Mouse (Mus musculus) forebrain, postnatal 0 days (tissue): ENCODE data around the gene Phxr2. TPM values are rescaled to one million over a fixed set of nuclear protein-coding genes. Genes with fewer than 3 reads are reported as not detected.

Experiments used
- ATAC-seq: fragments of 200-750 bp; cut with Nextera tagmentation; 2 replicates; pipeline ENCODE4 v1.8.0; 2017; ENCODE audit warnings: mild to moderate bottlenecking, moderate library complexity
- DNase-seq: peaks from one replicate; pipeline ENCODE4 v3.0.0-alpha.2; 2015
- H3K27ac ChIP-seq: fragments of 300-500 bp; sonication (generic); 2 replicates; pipeline ENCODE4 v1.5.1; 2014; ENCODE audit warnings: low read depth, mild to moderate bottlenecking, antibody characterized with exemption, low read length, moderate library complexity, mixed read lengths
- H3K27me3 ChIP-seq: fragments of 300-500 bp; sonication (generic); 2 replicates; pipeline ENCODE4 v1.6.1; 2014; ENCODE audit warnings: mild to moderate bottlenecking, low read length, mixed read lengths; ENCODE audit not compliant: insufficient read depth
- H3K36me3 ChIP-seq: fragments of 300-500 bp; sonication (generic); 2 replicates; pipeline ENCODE4 v1.6.1; 2014; ENCODE audit warnings: mild to moderate bottlenecking, moderate library complexity; ENCODE audit not compliant: insufficient read depth
- H3K4me1 ChIP-seq: fragments of 300-500 bp; sonication (generic); 2 replicates; pipeline ENCODE4 v1.6.1; 2014; ENCODE audit warnings: antibody characterized with exemption; ENCODE audit not compliant: insufficient read depth
- H3K4me2 ChIP-seq: fragments of 300-500 bp; sonication (generic); 2 replicates; pipeline ENCODE4 v1.6.1; 2014; ENCODE audit warnings: low read depth, mild to moderate bottlenecking, moderate library complexity
- H3K4me3 ChIP-seq: fragments of 300-500 bp; sonication (generic); 2 replicates; pipeline ENCODE4 v1.5.1; 2014; ENCODE audit warnings: low read depth, low read length, mixed read lengths
- H3K9ac ChIP-seq: fragments of 300-500 bp; sonication (generic); 2 replicates; pipeline ENCODE4 v1.6.1; 2014; ENCODE audit warnings: mild to moderate bottlenecking
- H3K9me3 ChIP-seq: fragments of 300-500 bp; sonication (generic); 2 replicates; pipeline ENCODE4 v1.6.1; 2016; ENCODE audit warnings: low read length
- CTCF ChIP-seq: sonication (generic); IDR thresholded peaks from 2 replicates; pipeline ENCODE4 v1.5.1; 2016; ENCODE audit warnings: antibody characterized with exemption, control low read depth, low read depth
- WGBS: fragments of 180-500 bp; shearing (Covaris S2); extraction: QIAGEN DNeasy Blood & Tissue Kit; methylation state at CpG from one replicate; pipeline ENCODE4 v1.1.7; 2014; 5-methylcytosine and 5-hydroxymethylcytosine counted together
- polyA plus RNA-seq: library from polyadenylated mRNA; unstranded; fragments of >200 nt; fragmentation: Nextera tagmentation; extraction: Ambion mirVana; gene quantifications from 2 replicates; pipeline ENCODE4 v1.2.1, GENCODE M21; 2015
- total RNA-seq: library from RNA; depleted of rRNA; stranded (reverse); fragments of >200 nt; gene quantifications from 2 replicates; pipeline ENCODE4 v1.2.3, GENCODE M21; 2014; rRNA removed

Gene Phxr2
- total RNA-seq (not detected in 2 replicates), polyA plus RNA-seq (not detected in 2 replicates)

GRCm38 (mm10) chr10:99126225-99126624 lies at the start of gene Phxr2:
Phxr2 (minus strand) TSS chr10:99126325.
- no peaks in the 10 kb centered on the region for H3K4me1 ChIP-seq
- peak; percentile 18; the same call in 1 of the 2 replicates for ATAC-seq
- H3K9me3 ChIP-seq: no peaks in the 10 kb centered on the region
- no peak within 1 kb of the TSS for H3K9ac ChIP-seq
- no peak within 1 kb of the TSS for H3K27ac ChIP-seq
- DNase-seq: peak; percentile 20
- WGBS: 75% methylated on average over 4 of the region's 4 CpGs
- peaks cover 17% of the 10 kb centered on the region for H3K36me3 ChIP-seq
- no peak within 1 kb of the TSS for H3K4me2 ChIP-seq
- TF ChIP-seq CTCF: no peak
- H3K4me3 ChIP-seq: no peak within 1 kb of the TSS
- no peaks in the 10 kb centered on the region for H3K27me3 ChIP-seq

- ATAC-seq: no peak
- Histone ChIP-seq H3K27ac (no peak overlapping the region), H3K27me3 (no peaks in the 10 kb centered on the region), H3K36me3 (no peaks in the 10 kb centered on the region), H3K4me1 (no peaks in the 10 kb centered on the region), H3K4me3 (no peak overlapping the region), H3K4me2 (no peak overlapping the region), H3K9ac (no peak overlapping the region), H3K9me3 (no peaks in the 10 kb centered on the region)
- DNase-seq: no peak
- TF ChIP-seq CTCF: no peak
- 47% methylated on average over 7 of the region's 7 CpGs for WGBS
Observed at GRCm38 (mm10) chr10:99172906-99173507, 46.9 kb upstream of the Phxr2 start.

- H3K4me1 ChIP-seq: no peaks in the 10 kb centered on the region
- WGBS: 47% methylated on average over 12 of the region's 12 CpGs
- H3K4me2 ChIP-seq: no peak overlapping the region
- H3K9me3 ChIP-seq: no peaks in the 10 kb centered on the region
- no peak for TF ChIP-seq CTCF
- H3K36me3 ChIP-seq: no peaks in the 10 kb centered on the region
- ATAC-seq (peak; percentile 40; the same call in 1 of the 2 replicates), DNase-seq (no peak)
- no peak overlapping the region for H3K4me3 ChIP-seq
- H3K9ac ChIP-seq: no peak overlapping the region
- H3K27ac ChIP-seq: no peak overlapping the region
- H3K27me3 ChIP-seq: no peaks in the 10 kb centered on the region
Observed at GRCm38 (mm10) chr10:99171961-99172497, 45.9 kb upstream of the Phxr2 start.

- Histone ChIP-seq H3K36me3 (no peaks in the 10 kb centered on the region), H3K4me2 (no peak overlapping the region), H3K27me3 (no peaks in the 10 kb centered on the region), H3K9ac (no peak overlapping the region), H3K27ac (no peak overlapping the region), H3K4me3 (no peak overlapping the region), H3K4me1 (no peaks in the 10 kb centered on the region), H3K9me3 (no peaks in the 10 kb centered on the region)
- WGBS: 73% methylated on average over 5 of the region's 5 CpGs
- DNase-seq (no peak), ATAC-seq (no peak)
- no peak for TF ChIP-seq CTCF
Observed at GRCm38 (mm10) chr10:99169765-99170129, 43.6 kb upstream of the Phxr2 start.

- Histone ChIP-seq H3K36me3 (no peaks in the 10 kb centered on the region), H3K9ac (no peak overlapping the region), H3K4me3 (no peak overlapping the region), H3K4me2 (no peak overlapping the region), H3K27me3 (no peaks in the 10 kb centered on the region), H3K4me1 (no peaks in the 10 kb centered on the region), H3K9me3 (no peaks in the 10 kb centered on the region), H3K27ac (no peak overlapping the region)
- DNase-seq (peak; percentile 30), ATAC-seq (no peak)
- WGBS: 82% methylated on average over 11 of the region's 11 CpGs
- peak; percentile 44 for TF ChIP-seq CTCF
Observed at GRCm38 (mm10) chr10:99168840-99169764, 43.0 kb upstream of the Phxr2 start.

- DNase-seq: no peak
- no peak overlapping the region for H3K4me2 ChIP-seq
- H3K36me3 ChIP-seq: no peaks in the 10 kb centered on the region
- no peaks in the 10 kb centered on the region for H3K27me3 ChIP-seq
- TF ChIP-seq CTCF: peak; percentile 25; the same call in 1 of the 2 replicates
- no peak for ATAC-seq
- WGBS: 67% methylated on average over 6 of the region's 6 CpGs
- H3K9ac ChIP-seq: no peak overlapping the region
- H3K27ac ChIP-seq: no peak overlapping the region
- no peaks in the 10 kb centered on the region for H3K9me3 ChIP-seq
- H3K4me1 ChIP-seq: no peaks in the 10 kb centered on the region
- H3K4me3 ChIP-seq: no peak overlapping the region
Observed at GRCm38 (mm10) chr10:99168404-99168803, 42.3 kb upstream of the Phxr2 start.

- Histone ChIP-seq H3K9ac (no peak overlapping the region), H3K36me3 (no peaks in the 10 kb centered on the region), H3K4me3 (no peak overlapping the region), H3K9me3 (no peaks in the 10 kb centered on the region), H3K27me3 (no peaks in the 10 kb centered on the region), H3K4me1 (no peaks in the 10 kb centered on the region), H3K4me2 (no peak overlapping the region), H3K27ac (no peak overlapping the region)
- 70% methylated on average over 3 of the region's 3 CpGs for WGBS
- peak; percentile 58 for TF ChIP-seq CTCF
- peak; percentile 32 for DNase-seq
- ATAC-seq: peak; percentile 58; the same call in 1 of the 2 replicates
Observed at GRCm38 (mm10) chr10:99166392-99166791, 40.3 kb upstream of the Phxr2 start.
